Mouse (Mus musculus) thymus, postnatal 0 days (tissue): ENCODE results near the gene Wdr20. TPM values are rescaled to one million over a fixed set of nuclear protein-coding genes. Genes with fewer than 3 reads are reported as not detected.
A peak's percentile ranks its signal among the peaks of the same experiment; 100 is the strongest.

Experiments
- DNase-seq: peaks from one replicate; pipeline ENCODE4 v3.0.0-alpha.2; 2015; ENCODE audit warnings: low spot score
- polyA plus RNA-seq: library from polyadenylated mRNA; unstranded; fragments of >200 nt; fragmentation: Nextera tagmentation; extraction: Ambion mirVana; gene quantifications from 2 replicates; pipeline ENCODE4 v1.2.1, GENCODE M21; 2015

The Wdr20 gene
- polyA plus RNA-seq, 1 experiment from 2014 or later: 24.8 TPM

GRCm38 (mm10) chr12:110775628-110776426 is 38.1 kb downstream of the Wdr20 start:
- DNase-seq: peak; percentile 50

GRCm38 (mm10) chr12:110777853-110778252 is 40.1 kb downstream of the Wdr20 start:
- peak; percentile 49 for DNase-seq

- no peak for DNase-seq
Observed at GRCm38 (mm10) chr12:110779296-110779695, 41.6 kb downstream of the Wdr20 start.

- DNase-seq: no peak
Observed at GRCm38 (mm10) chr12:110781181-110781580, 43.4 kb downstream of the Wdr20 start.

GRCm38 (mm10) chr12:110782278-110782677 is 44.5 kb downstream of the Wdr20 start:
- DNase-seq: no peak

- DNase-seq: no peak
Observed at GRCm38 (mm10) chr12:110784211-110784610, 46.5 kb downstream of the Wdr20 start.

GRCm38 (mm10) chr12:110786243-110786642 is 48.5 kb downstream of the Wdr20 start:
- no peak for DNase-seq

- no peak for DNase-seq
Observed at GRCm38 (mm10) chr12:110790580-110790979, 52.8 kb downstream of the Wdr20 start.

- no peak for DNase-seq
Observed at GRCm38 (mm10) chr12:110791026-110791425, 53.3 kb downstream of the Wdr20 start.

- no peak for DNase-seq
Observed at GRCm38 (mm10) chr12:110795035-110795434, 57.3 kb downstream of the Wdr20 start.

GRCm38 (mm10) chr12:110796748-110797147 is 59.0 kb downstream of the Wdr20 start:
- DNase-seq: no peak

GRCm38 (mm10) chr12:110797202-110797601 is 59.5 kb downstream of the Wdr20 start:
- DNase-seq: no peak

- no peak for DNase-seq
Observed at GRCm38 (mm10) chr12:110797842-110798431, 60.2 kb downstream of the Wdr20 start.

GRCm38 (mm10) chr12:110799226-110799625 is 61.5 kb downstream of the Wdr20 start:
- DNase-seq: no peak

GRCm38 (mm10) chr12:110801876-110802464 is 64.2 kb downstream of the Wdr20 start:
- no peak for DNase-seq

- no peak for DNase-seq
Observed at GRCm38 (mm10) chr12:110802674-110803297, 65.0 kb downstream of the Wdr20 start.

GRCm38 (mm10) chr12:110804261-110804660 is 66.5 kb downstream of the Wdr20 start:
- no peak for DNase-seq

GRCm38 (mm10) chr12:110806301-110806970 is 68.7 kb downstream of the Wdr20 start:
- no peak for DNase-seq

GRCm38 (mm10) chr12:110808430-110808829 is 70.7 kb downstream of the Wdr20 start:
- DNase-seq: no peak

- DNase-seq: no peak
Observed at GRCm38 (mm10) chr12:110808848-110809247, 71.1 kb downstream of the Wdr20 start.

GRCm38 (mm10) chr12:110813132-110813531 is 75.4 kb downstream of the Wdr20 start:
- no peak for DNase-seq
